Mouse (Mus musculus): Measurements from ENCODE around the gene Lrrc8b. TPM values are rescaled to one million over a fixed set of nuclear protein-coding genes. Genes with fewer than 3 reads are reported as not detected.

The Lrrc8b gene
- polyA plus RNA-seq, 1 experiment from 2014 or later, result 11.5 TPM

DNA sequence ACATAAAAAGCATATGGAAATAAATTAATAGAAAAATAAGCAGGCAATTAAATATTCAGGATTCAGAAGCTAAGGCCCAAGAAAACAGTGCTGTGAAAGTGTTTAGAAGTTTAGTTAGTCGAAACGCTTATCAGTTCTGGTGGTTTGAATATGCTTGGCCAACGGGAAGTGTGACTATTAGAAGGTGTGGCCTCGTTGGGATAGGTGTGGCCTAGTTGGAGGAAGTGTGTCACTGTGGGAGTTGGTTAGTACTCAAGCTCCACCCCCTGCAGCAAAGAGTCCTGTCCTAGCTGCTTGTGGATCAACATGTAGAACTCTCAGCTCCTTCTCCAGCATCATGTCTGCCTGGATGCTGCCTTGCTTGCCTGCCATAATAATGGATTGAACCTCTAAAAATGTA, 6.5 kb upstream of the Lrrc8b start:
- H3K4me3 ChIP-seq, result no peak overlapping the region
- no peak overlapping the region for H3K4me2 ChIP-seq (replicated peaks)
- H3K36me3 ChIP-seq, result no peaks in the 10 kb centered on the region
- no peak overlapping the region for H3K9ac ChIP-seq (replicated peaks)
- H3K27me3 ChIP-seq, result 0 out of 2 replicates have a peak, but pooled peaks cover 7% of the 10 kb centered on the region
- ATAC-seq (ENCODE audit: low FRiP score, low read depth), result no peak
- H3K4me1 ChIP-seq, result no peaks in the 10 kb centered on the region
- H3K27ac ChIP-seq (replicated peaks), result no peak overlapping the region
- no peaks in the 10 kb centered on the region for H3K9me3 ChIP-seq
- 92% methylated on average over 4 of the region's 4 CpGs for WGBS

DNA sequence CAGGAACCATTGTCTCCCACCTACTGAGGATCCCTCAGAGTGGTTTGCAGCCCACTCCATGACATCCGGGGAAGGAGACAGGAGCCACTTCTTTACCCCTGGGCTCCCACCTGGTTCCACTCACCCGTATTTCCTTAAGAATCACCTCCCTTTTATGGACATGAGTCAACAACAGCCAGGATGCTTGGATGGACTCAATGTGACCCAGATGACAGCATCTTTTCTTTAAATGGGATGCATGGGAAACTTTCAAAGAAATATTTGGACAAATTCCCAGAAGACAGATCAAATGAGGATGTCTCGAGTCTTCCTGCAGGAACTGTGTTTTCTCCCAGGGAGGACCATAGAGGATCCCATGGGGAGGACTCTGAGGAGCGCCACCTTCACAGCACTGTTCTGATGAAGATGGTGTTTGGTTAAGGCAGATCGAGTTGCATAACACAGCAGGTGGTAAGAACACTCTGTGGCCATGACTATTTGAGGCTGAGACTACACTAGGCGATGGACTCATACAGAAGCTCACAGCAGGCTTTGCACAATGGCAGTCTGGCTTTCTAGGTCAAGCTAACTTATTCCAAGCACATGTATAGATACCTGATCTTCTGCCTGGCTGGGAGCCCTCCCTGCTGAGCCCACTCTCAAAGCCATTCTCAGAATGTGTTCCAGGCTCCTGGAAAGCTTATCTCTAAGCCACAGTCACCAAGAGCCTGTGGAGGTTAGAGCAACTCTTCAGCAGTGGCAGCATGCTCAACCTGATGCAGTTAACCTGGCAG, 4.9 kb upstream of the Lrrc8b start:
- no peak for ATAC-seq (ENCODE audit: low FRiP score, low read depth)
- Histone ChIP-seq H3K36me3 (no peaks in the 10 kb centered on the region), H3K9me3 (no peaks in the 10 kb centered on the region), H3K4me2 (replicated peaks) (no peak overlapping the region), H3K9ac (replicated peaks) (no peak overlapping the region), H3K4me3 (no peak overlapping the region), H3K27ac (replicated peaks) (no peak overlapping the region), H3K27me3 (peaks cover 12% of the 10 kb centered on the region), H3K4me1 (peaks cover 8% of the 10 kb centered on the region; the same call in 1 of the 2 replicates)
- 67% methylated on average over 6 of the region's 6 CpGs for WGBS

- peaks cover 10% of the 10 kb centered on the region; the same call in 1 of the 2 replicates for H3K4me1 ChIP-seq
- H3K9me3 ChIP-seq, result no peaks in the 10 kb centered on the region
- H3K27me3 ChIP-seq, result peaks cover 12% of the 10 kb centered on the region
- H3K4me2 ChIP-seq (replicated peaks), result no peak overlapping the region
- no peak overlapping the region for H3K9ac ChIP-seq (replicated peaks)
- 71% methylated on average over 4 of the region's 4 CpGs for WGBS
- no peak overlapping the region for H3K27ac ChIP-seq (replicated peaks)
- no peaks in the 10 kb centered on the region for H3K36me3 ChIP-seq
- ATAC-seq (ENCODE audit: low FRiP score, low read depth), result no peak
- H3K4me3 ChIP-seq, result no peak overlapping the region
Observed at GRCm38 (mm10) chr5:105411294-105411570, 4.3 kb upstream of the Lrrc8b start.

GRCm38 (mm10) chr5:105411768-105412167, 3.8 kb upstream of the Lrrc8b start:
- Histone ChIP-seq H3K36me3 (no peaks in the 10 kb centered on the region), H3K27ac (replicated peaks) (no peak overlapping the region), H3K4me2 (replicated peaks) (no peak overlapping the region), H3K9me3 (no peaks in the 10 kb centered on the region), H3K4me3 (no peak overlapping the region), H3K4me1 (peaks cover 11% of the 10 kb centered on the region; the same call in 1 of the 2 replicates), H3K9ac (replicated peaks) (no peak overlapping the region), H3K27me3 (peaks cover 12% of the 10 kb centered on the region)
- ATAC-seq (ENCODE audit: low FRiP score, low read depth), result no peak
- 79% methylated on average over 2 of the region's 2 CpGs for WGBS

- H3K27me3 ChIP-seq, result peaks cover 12% of the 10 kb centered on the region
- H3K27ac ChIP-seq (replicated peaks), result no peak overlapping the region
- H3K4me1 ChIP-seq, result peaks cover 11% of the 10 kb centered on the region; the same call in 1 of the 2 replicates
- H3K9me3 ChIP-seq, result no peaks in the 10 kb centered on the region
- ATAC-seq (ENCODE audit: low FRiP score, low read depth), result no peak
- H3K9ac ChIP-seq (replicated peaks), result no peak overlapping the region
- WGBS, result 93% methylated on average over 3 of the region's 3 CpGs
- no peak overlapping the region for H3K4me3 ChIP-seq
- H3K4me2 ChIP-seq (replicated peaks), result no peak overlapping the region
- H3K36me3 ChIP-seq, result no peaks in the 10 kb centered on the region
Observed at GRCm38 (mm10) chr5:105412634-105413033, 2.9 kb upstream of the Lrrc8b start.

- peaks cover 11% of the 10 kb centered on the region; the same call in 1 of the 2 replicates for H3K4me1 ChIP-seq
- 80% methylated on average over 12 of the region's 12 CpGs for WGBS
- H3K4me2 ChIP-seq (replicated peaks), result peak overlapping the region; percentile 82
- ATAC-seq (ENCODE audit: low FRiP score, low read depth), result no peak
- H3K27me3 ChIP-seq, result peaks cover 12% of the 10 kb centered on the region
- peak overlapping the region; percentile 85; the same call in 1 of the 2 replicates for H3K9ac ChIP-seq (replicated peaks)
- 0 out of 2 replicates have a peak, but pooled peaks cover 7% of the 10 kb centered on the region for H3K36me3 ChIP-seq
- no peak overlapping the region for H3K27ac ChIP-seq (replicated peaks)
- peak overlapping the region; percentile 87; the same call in 1 of the 2 replicates for H3K4me3 ChIP-seq
- peaks cover 7% of the 10 kb centered on the region; the same call in 1 of the 2 replicates for H3K9me3 ChIP-seq
Observed at GRCm38 (mm10) chr5:105414341-105415120, 1.0 kb upstream of the Lrrc8b start.

DNA sequence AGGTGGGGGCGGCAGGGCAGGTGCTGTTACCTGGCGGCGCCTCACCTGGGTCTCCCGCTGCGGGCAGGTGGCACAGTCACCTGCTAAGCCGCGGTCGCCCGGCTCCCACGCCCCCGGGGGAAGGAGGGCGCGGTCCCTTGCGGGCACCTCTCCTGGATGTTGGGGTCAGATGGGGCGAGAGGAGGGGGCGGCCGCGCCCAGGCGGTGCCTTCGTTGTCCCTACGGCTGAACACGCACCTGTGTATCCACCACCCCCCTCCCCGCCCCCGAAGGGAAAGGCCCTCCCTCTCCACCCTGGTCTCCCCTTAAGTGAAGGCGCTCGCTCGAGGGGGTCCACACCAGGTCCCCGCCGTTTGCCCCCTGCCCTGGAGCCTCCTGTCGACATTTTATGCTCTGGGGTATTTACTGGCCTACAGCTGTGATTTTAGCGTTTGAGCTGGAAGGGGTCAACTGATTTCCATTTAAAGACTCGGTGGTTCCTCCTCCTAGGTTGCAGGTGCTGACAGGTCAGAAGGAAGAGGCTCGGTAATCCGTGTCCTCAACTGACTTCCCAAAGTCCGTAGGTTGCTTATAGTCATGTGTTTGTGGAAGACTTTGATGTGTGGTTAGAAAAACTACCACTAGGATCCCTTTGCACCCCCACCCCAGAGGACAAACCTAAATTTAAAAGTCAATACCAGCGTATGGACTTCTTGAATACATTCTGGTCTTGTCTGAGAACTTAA, 538 bp downstream of the Lrrc8b start:
- H3K36me3 ChIP-seq, result 0 out of 2 replicates have a peak, but pooled peaks cover 7% of the 10 kb centered on the region
- 0 out of 2 replicates have a peak overlapping the region, but pooled peaks have one; percentile 39 for H3K27ac ChIP-seq (replicated peaks)
- H3K4me3 ChIP-seq, result peak overlapping the region; percentile 87
- WGBS, result 5% methylated on average over 24 of the region's 36 CpGs
- peaks cover 7% of the 10 kb centered on the region; the same call in 1 of the 2 replicates for H3K9me3 ChIP-seq
- peak overlapping the region; percentile 85 for H3K9ac ChIP-seq (replicated peaks)
- peaks cover 12% of the 10 kb centered on the region for H3K27me3 ChIP-seq
- H3K4me2 ChIP-seq (replicated peaks), result peak overlapping the region; percentile 82
- ATAC-seq (ENCODE audit: low FRiP score, low read depth), result peak; percentile 64
- H3K4me1 ChIP-seq, result peaks cover 11% of the 10 kb centered on the region; the same call in 1 of the 2 replicates

DNA sequence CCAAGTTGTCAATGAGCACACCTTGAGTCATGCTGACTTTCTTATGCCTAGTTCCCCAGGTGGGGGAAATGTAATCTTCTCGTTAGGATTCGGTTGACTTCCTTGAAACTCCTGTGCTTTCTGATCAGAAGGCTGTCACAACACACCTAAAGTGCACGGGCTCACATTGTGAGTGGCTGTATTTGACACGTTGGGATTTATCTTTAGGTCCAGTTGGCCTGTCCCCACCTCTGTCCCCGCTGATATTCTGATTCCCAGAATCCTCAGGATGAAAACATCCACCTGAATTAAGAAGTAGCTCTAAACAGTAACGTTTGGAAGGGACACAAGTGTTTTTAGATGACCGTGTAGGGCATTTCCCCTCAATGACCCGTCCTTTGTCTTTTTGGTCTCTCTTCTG, 1.6 kb downstream of the Lrrc8b start:
- 84% methylated on average over 8 of the region's 8 CpGs for WGBS
- no peak overlapping the region for H3K4me2 ChIP-seq (replicated peaks)
- no peak overlapping the region for H3K27ac ChIP-seq (replicated peaks)

GRCm38 (mm10) chr5:105418364-105418763, 2.8 kb downstream of the Lrrc8b start:
- Histone ChIP-seq H3K4me2 (replicated peaks) (no peak overlapping the region), H3K4me1 (peaks cover 11% of the 10 kb centered on the region; the same call in 1 of the 2 replicates), H3K27me3 (peaks cover 5% of the 10 kb centered on the region), H3K9me3 (peaks cover 7% of the 10 kb centered on the region; the same call in 1 of the 2 replicates), H3K9ac (replicated peaks) (no peak overlapping the region), H3K27ac (replicated peaks) (no peak overlapping the region), H3K36me3 (0 out of 2 replicates have a peak, but pooled peaks cover 7% of the 10 kb centered on the region), H3K4me3 (no peak overlapping the region)
- 94% methylated on average over 7 of the region's 7 CpGs for WGBS
- no peak for ATAC-seq (ENCODE audit: low FRiP score, low read depth)

More for the DNA sequence above, 1.6 kb downstream of the Lrrc8b start:
- ATAC-seq (ENCODE audit: low FRiP score, low read depth), result no peak
- Histone ChIP-seq H3K9me3 (peaks cover 7% of the 10 kb centered on the region; the same call in 1 of the 2 replicates), H3K27me3 (peaks cover 12% of the 10 kb centered on the region), H3K36me3 (0 out of 2 replicates have a peak, but pooled peaks cover 7% of the 10 kb centered on the region), H3K9ac (replicated peaks) (no peak overlapping the region), H3K4me1 (peaks cover 11% of the 10 kb centered on the region; the same call in 1 of the 2 replicates), H3K4me3 (no peak overlapping the region)

DNA sequence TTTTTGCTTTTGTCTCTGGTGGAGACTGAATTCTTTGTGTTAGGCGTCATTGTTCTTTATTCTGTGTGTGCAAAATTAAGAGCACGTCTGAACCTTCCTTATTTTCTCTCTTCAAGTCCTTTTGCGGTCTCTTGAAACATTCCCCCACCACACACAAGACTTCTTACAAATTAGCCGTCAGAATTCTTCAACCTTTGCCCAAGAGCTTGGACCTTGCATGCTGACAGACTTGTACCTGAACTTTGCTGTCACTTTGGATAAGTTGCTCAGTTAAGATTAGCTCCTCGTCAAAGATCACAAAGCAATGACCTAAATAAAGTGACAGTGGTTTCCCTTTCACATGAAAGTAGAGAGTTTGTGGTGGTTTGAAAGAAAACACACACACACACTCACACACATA, 3.3 kb downstream of the Lrrc8b start:
- H3K4me3 ChIP-seq, result no peak overlapping the region
- 0 out of 2 replicates have a peak, but pooled peaks cover 7% of the 10 kb centered on the region for H3K36me3 ChIP-seq
- H3K9me3 ChIP-seq, result peaks cover 7% of the 10 kb centered on the region; the same call in 1 of the 2 replicates
- H3K9ac ChIP-seq (replicated peaks), result no peak overlapping the region
- H3K27me3 ChIP-seq, result peaks cover 5% of the 10 kb centered on the region
- WGBS, result 92% methylated on average over 5 of the region's 5 CpGs
- peaks cover 11% of the 10 kb centered on the region; the same call in 1 of the 2 replicates for H3K4me1 ChIP-seq
- ATAC-seq (ENCODE audit: low FRiP score, low read depth), result no peak
- H3K4me2 ChIP-seq (replicated peaks), result no peak overlapping the region
- no peak overlapping the region for H3K27ac ChIP-seq (replicated peaks)

- Histone ChIP-seq H3K9me3 (peaks cover 12% of the 10 kb centered on the region; the same call in 1 of the 2 replicates), H3K27ac (replicated peaks) (no peak overlapping the region), H3K27me3 (no peaks in the 10 kb centered on the region), H3K4me1 (no peaks in the 10 kb centered on the region), H3K4me2 (replicated peaks) (no peak overlapping the region), H3K4me3 (no peak overlapping the region), H3K9ac (replicated peaks) (no peak overlapping the region), H3K36me3 (peaks cover 11% of the 10 kb centered on the region; the same call in 1 of the 2 replicates)
- WGBS, result 88% methylated on average over 2 of the region's 2 CpGs
- no peak for ATAC-seq (ENCODE audit: low FRiP score, low read depth)
Observed at GRCm38 (mm10) chr5:105425587-105425986, 10.0 kb downstream of the Lrrc8b start.

All from midbrain, embryonic 12.5 days (tissue).